Mouse (Mus musculus): ENCODE results near the gene Sgms2. TPM values are rescaled to one million over a fixed set of nuclear protein-coding genes. Genes with fewer than 3 reads are reported as not detected.

Sgms2 gene
- total and polyA plus RNA-seq, 2 experiments from 2014 or later: 1.1 to 1.3 TPM

- no peak overlapping the region for H3K4me3 ChIP-seq (ENCODE audit: low read depth, low read length)
- H3K4me2 ChIP-seq (ENCODE audit: low read depth, low read length): no peak overlapping the region
- WGBS: 68% methylated on average over 9 of the region's 9 CpGs
- H3K9ac ChIP-seq (replicated peaks; ENCODE audit: low read depth, low read length): no peak overlapping the region
- no peak overlapping the region for H3K27ac ChIP-seq (ENCODE audit: low read depth)
- H3K36me3 ChIP-seq (replicated peaks; ENCODE audit: control insufficient read depth, insufficient read depth, low read length): no peaks in the 10 kb centered on the region
- H3K4me1 ChIP-seq (ENCODE audit: control insufficient read depth, insufficient read depth): no peaks in the 10 kb centered on the region
- ATAC-seq (ENCODE audit: insufficient read depth, low read depth): no peak
- H3K27me3 ChIP-seq (ENCODE audit: control insufficient read depth, insufficient read depth, low read length): peaks cover 36% of the 10 kb centered on the region
- no peaks in the 10 kb centered on the region for H3K9me3 ChIP-seq (replicated peaks; ENCODE audit: control insufficient read depth, low read length)
- no peak for TF ChIP-seq CTCF (IDR thresholded peaks at IDR 0.05; ENCODE audit: low read depth)
- DNase-seq (ENCODE audit: low spot score): no peak
These were observed 2.8 kb downstream of the Sgms2 start for GRCm38 (mm10) chr3:131488403-131488802.

- Histone ChIP-seq H3K4me1 (ENCODE audit: control insufficient read depth, insufficient read depth) (no peaks in the 10 kb centered on the region), H3K36me3 (replicated peaks; ENCODE audit: control insufficient read depth, insufficient read depth, low read length) (no peaks in the 10 kb centered on the region), H3K4me3 (ENCODE audit: low read depth, low read length) (no peak overlapping the region), H3K9me3 (replicated peaks; ENCODE audit: control insufficient read depth, low read length) (no peaks in the 10 kb centered on the region), H3K9ac (replicated peaks; ENCODE audit: low read depth, low read length) (no peak overlapping the region), H3K27ac (ENCODE audit: low read depth) (no peak overlapping the region), H3K4me2 (ENCODE audit: low read depth, low read length) (no peak overlapping the region), H3K27me3 (ENCODE audit: control insufficient read depth, insufficient read depth, low read length) (peaks cover 19% of the 10 kb centered on the region)
- TF ChIP-seq EP300 (IDR thresholded peaks at IDR 0.05; ENCODE audit: low read depth): no peak
- no peak for TF ChIP-seq CTCF (IDR thresholded peaks at IDR 0.05; ENCODE audit: low read depth)
- ATAC-seq (ENCODE audit: insufficient read depth, low read depth): no peak
- WGBS: 32% methylated on average over 5 of the region's 5 CpGs
- DNase-seq (ENCODE audit: low spot score): no peak
These were observed 5.8 kb downstream of the Sgms2 start for GRCm38 (mm10) chr3:131485388-131485787.

DNA sequence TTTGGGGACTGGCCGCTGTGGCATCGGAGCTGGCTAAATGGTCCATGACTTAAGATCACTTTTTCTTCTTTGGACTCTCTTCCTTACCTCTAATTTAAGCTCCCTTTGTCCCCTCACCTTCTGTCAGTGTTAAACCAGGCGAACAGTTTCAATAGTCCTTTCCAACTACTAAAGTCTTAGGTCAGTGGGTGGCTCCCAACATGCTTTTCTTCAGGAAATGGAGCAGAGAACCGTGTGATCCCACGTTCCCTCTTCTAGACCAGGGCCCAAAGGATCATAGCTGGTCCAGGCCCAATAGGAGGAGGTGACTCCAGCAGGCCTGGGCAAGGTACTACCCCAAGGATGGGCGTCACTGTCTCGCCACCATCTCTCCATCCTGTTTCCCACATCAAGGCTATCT lies 7.6 kb downstream of the Sgms2 start:
- ATAC-seq (ENCODE audit: insufficient read depth, low read depth) (no peak), DNase-seq (ENCODE audit: low spot score) (no peak)
- TF ChIP-seq EP300 (IDR thresholded peaks at IDR 0.05; ENCODE audit: low read depth) (no peak), CTCF (IDR thresholded peaks at IDR 0.05; ENCODE audit: low read depth) (no peak)
- H3K4me3 ChIP-seq (ENCODE audit: low read depth, low read length): no peak overlapping the region
- H3K27ac ChIP-seq (ENCODE audit: low read depth): no peak overlapping the region
- H3K27me3 ChIP-seq (ENCODE audit: control insufficient read depth, insufficient read depth, low read length): 0 out of 2 replicates have a peak, but pooled peaks cover 7% of the 10 kb centered on the region
- no peaks in the 10 kb centered on the region for H3K36me3 ChIP-seq (replicated peaks; ENCODE audit: control insufficient read depth, insufficient read depth, low read length)
- no peaks in the 10 kb centered on the region for H3K4me1 ChIP-seq (ENCODE audit: control insufficient read depth, insufficient read depth)
- H3K9me3 ChIP-seq (replicated peaks; ENCODE audit: control insufficient read depth, low read length): no peaks in the 10 kb centered on the region
- no peak overlapping the region for H3K9ac ChIP-seq (replicated peaks; ENCODE audit: low read depth, low read length)
- WGBS: 84% methylated on average over 7 of the region's 7 CpGs
- no peak overlapping the region for H3K4me2 ChIP-seq (ENCODE audit: low read depth, low read length)

DNA sequence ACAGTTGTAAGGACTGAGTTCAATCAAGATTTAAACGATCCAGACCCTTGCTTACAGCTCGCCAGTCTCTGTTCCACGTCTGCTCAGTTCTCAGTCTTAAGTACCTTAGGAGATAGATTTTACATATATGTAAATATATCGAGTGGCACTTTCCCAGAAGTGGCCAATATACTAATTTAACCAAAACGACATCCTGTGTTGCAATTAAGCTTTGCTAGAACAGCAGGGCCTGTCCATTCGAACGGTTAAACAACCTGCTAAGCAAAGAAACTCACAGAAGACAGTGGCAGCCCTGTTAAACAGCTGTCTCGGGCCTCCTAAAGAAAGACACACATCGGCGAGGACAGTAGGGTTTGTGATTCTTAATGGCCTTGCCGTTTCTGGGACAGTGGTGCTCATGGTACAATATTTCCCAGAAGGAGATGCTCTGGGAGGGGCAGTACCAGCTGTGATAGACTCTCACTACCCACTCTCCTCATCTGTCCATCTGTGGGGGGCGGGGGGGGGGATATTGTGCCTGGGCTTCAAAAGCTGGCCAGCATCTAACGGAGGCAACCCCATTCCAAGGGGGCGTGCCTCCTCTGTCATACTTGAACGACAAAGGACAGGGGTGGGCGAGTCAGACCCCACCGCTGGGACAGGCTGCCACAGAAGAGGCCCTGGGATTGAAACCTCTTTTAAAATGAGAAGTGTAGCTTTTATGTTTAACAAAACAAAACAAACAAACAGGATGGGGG lies 9.1 kb downstream of the Sgms2 start:
- Histone ChIP-seq H3K9ac (replicated peaks; ENCODE audit: low read depth, low read length) (no peak overlapping the region), H3K36me3 (replicated peaks; ENCODE audit: control insufficient read depth, insufficient read depth, low read length) (no peaks in the 10 kb centered on the region), H3K27ac (ENCODE audit: low read depth) (no peak overlapping the region), H3K9me3 (replicated peaks; ENCODE audit: control insufficient read depth, low read length) (no peaks in the 10 kb centered on the region), H3K4me2 (ENCODE audit: low read depth, low read length) (no peak overlapping the region), H3K4me1 (ENCODE audit: control insufficient read depth, insufficient read depth) (no peaks in the 10 kb centered on the region), H3K27me3 (ENCODE audit: control insufficient read depth, insufficient read depth, low read length) (no peaks in the 10 kb centered on the region), H3K4me3 (ENCODE audit: low read depth, low read length) (no peak overlapping the region)
- ATAC-seq (ENCODE audit: insufficient read depth, low read depth): no peak
- no peak for TF ChIP-seq EP300 (IDR thresholded peaks at IDR 0.05; ENCODE audit: low read depth)
- no peak for TF ChIP-seq CTCF (IDR thresholded peaks at IDR 0.05; ENCODE audit: low read depth)
- WGBS: 77% methylated on average over 17 of the region's 17 CpGs
- no peak for DNase-seq (ENCODE audit: low spot score)

GRCm38 (mm10) chr3:131480659-131481058 lies 10.6 kb downstream of the Sgms2 start:
- H3K9ac ChIP-seq (replicated peaks; ENCODE audit: low read depth, low read length): no peak overlapping the region
- 60% methylated on average over 3 of the region's 3 CpGs for whole genome bisulfite sequencing
- no peaks in the 10 kb centered on the region for H3K9me3 ChIP-seq (replicated peaks; ENCODE audit: control insufficient read depth, low read length)
- H3K27me3 ChIP-seq (ENCODE audit: control insufficient read depth, insufficient read depth, low read length): no peaks in the 10 kb centered on the region
- ATAC-seq (ENCODE audit: insufficient read depth, low read depth): no peak
- no peaks in the 10 kb centered on the region for H3K36me3 ChIP-seq (replicated peaks; ENCODE audit: control insufficient read depth, insufficient read depth, low read length)
- no peak overlapping the region for H3K27ac ChIP-seq (ENCODE audit: low read depth)
- no peak for TF ChIP-seq EP300 (IDR thresholded peaks at IDR 0.05; ENCODE audit: low read depth)
- no peak for TF ChIP-seq CTCF (IDR thresholded peaks at IDR 0.05; ENCODE audit: low read depth)
- DNase-seq (ENCODE audit: low spot score): no peak
- H3K4me3 ChIP-seq (ENCODE audit: low read depth, low read length): no peak overlapping the region
- no peaks in the 10 kb centered on the region for H3K4me1 ChIP-seq (ENCODE audit: control insufficient read depth, insufficient read depth)
- no peak overlapping the region for H3K4me2 ChIP-seq (ENCODE audit: low read depth, low read length)

- no peak for DNase-seq (ENCODE audit: low spot score)
- ATAC-seq (ENCODE audit: insufficient read depth, low read depth): no peak
- no peaks in the 10 kb centered on the region for H3K27me3 ChIP-seq (ENCODE audit: control insufficient read depth, insufficient read depth, low read length)
- no peaks in the 10 kb centered on the region for H3K36me3 ChIP-seq (replicated peaks; ENCODE audit: control insufficient read depth, insufficient read depth, low read length)
- no peaks in the 10 kb centered on the region for H3K9me3 ChIP-seq (replicated peaks; ENCODE audit: control insufficient read depth, low read length)
- H3K27ac ChIP-seq (ENCODE audit: low read depth): no peak overlapping the region
- 86% methylated on average over 3 of the region's 3 CpGs for WGBS
- H3K4me1 ChIP-seq (ENCODE audit: control insufficient read depth, insufficient read depth): no peaks in the 10 kb centered on the region
- TF ChIP-seq EP300 (IDR thresholded peaks at IDR 0.05; ENCODE audit: low read depth) (no peak), CTCF (IDR thresholded peaks at IDR 0.05; ENCODE audit: low read depth) (no peak)
- no peak overlapping the region for H3K9ac ChIP-seq (replicated peaks; ENCODE audit: low read depth, low read length)
- H3K4me2 ChIP-seq (ENCODE audit: low read depth, low read length): no peak overlapping the region
- H3K4me3 ChIP-seq (ENCODE audit: low read depth, low read length): no peak overlapping the region
These were observed 11.8 kb downstream of the Sgms2 start for GRCm38 (mm10) chr3:131479415-131479814.

Measured in heart, postnatal 0 days (tissue).